Comparison of ENCODE assay signal across 10 mouse cellular contexts in the genomic region with DNA sequence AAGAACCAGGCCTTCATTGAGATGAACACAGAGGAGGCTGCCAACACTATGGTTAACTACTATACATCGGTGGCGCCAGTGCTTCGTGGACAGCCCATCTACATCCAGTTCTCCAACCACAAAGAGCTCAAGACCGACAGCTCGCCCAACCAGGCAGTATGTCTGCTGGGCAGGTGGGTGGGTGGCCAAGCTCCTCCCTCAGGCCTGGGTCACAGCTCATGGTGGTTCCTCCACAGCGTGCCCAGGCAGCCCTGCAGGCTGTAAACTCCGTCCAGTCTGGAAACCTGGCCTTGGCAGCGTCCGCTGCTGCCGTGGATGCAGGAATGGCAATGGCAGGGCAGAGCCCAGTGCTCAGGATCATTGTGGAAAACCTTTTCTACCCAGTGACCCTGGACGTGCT. TPM values are rescaled to one million over a fixed set of nuclear protein-coding genes. Genes with fewer than 3 reads are reported as not detected.
DNase-seq lines count a peak whose midpoint lies in the region; ATAC-seq and TF ChIP-seq lines count a peak whose summit lies in the region.
"Had no signal": no experiment of that assay in that cellular context is flagged by ENCODE, and none has a peak within 500 bp of the region (broad histone marks: within the 10 kb centered on the region; RNA-seq: fewer than 3 reads in every experiment).

No protein-coding gene starts in this region.

- TF ChIP-seq CTCF in kidney, postnatal 0 days (IDR thresholded peaks at IDR 0.05; ENCODE audit: low read depth) = no peak

- intact Hi-C loops in gastrocnemius, postnatal 36 days (cut with DNase I) = no loop called here

- DNase-seq in gastrocnemius, postnatal 25 days = peak; percentile 42
- DNase-seq in gastrocnemius, postnatal 36 days = no peak
- no peak for DNase-seq in kidney, postnatal 0 days (ENCODE audit: low spot score)
- no peak for DNase-seq in kidney, adult 8-10 months
- no peak for DNase-seq in right cerebral cortex, adult 2 months (ENCODE audit: low spot score in 2 of 2)

- no peak overlapping the region for H3K4me3 ChIP-seq in kidney, postnatal 0 days (replicated peaks; ENCODE audit: low read depth, low read length)
- H3K4me3 ChIP-seq in brown adipose tissue, adult 24 weeks (ENCODE audit: insufficient read depth, low read depth, low read length) = 0 out of 2 replicates have a peak overlapping the region, but pooled peaks have one; percentile 1
- H3K4me3 ChIP-seq in forebrain, embryonic 16.5 days (replicated peaks; ENCODE audit: low read length) = no peak overlapping the region

- peaks cover 39% of the 10 kb centered on the region for H3K4me1 ChIP-seq in kidney, postnatal 0 days (replicated peaks; ENCODE audit: insufficient read depth, low read length)
- peaks cover 14% of the 10 kb centered on the region for H3K4me1 ChIP-seq in brown adipose tissue, adult 24 weeks (ENCODE audit: control insufficient read depth, insufficient read depth, insufficient read length, low read length)
- H3K4me1 ChIP-seq in forebrain, embryonic 16.5 days (replicated peaks; ENCODE audit: control insufficient read depth, insufficient read depth, low read length) = peaks cover 38% of the 10 kb centered on the region

- no peak overlapping the region for H3K4me2 ChIP-seq in kidney, postnatal 0 days (ENCODE audit: low read length)
- H3K4me2 ChIP-seq in forebrain, embryonic 16.5 days (ENCODE audit: low read length) = no peak overlapping the region; the same call in 1 of the 2 replicates

- ATAC-seq in kidney, postnatal 0 days (replicated peaks; ENCODE audit: low FRiP score, low read depth) = no peak
- ATAC-seq in forebrain, embryonic 16.5 days = no peak
- ATAC-seq: activated CD4-positive, CD25-positive, alpha-beta regulatory T cell, adult 4 months had no signal

- WGBS in kidney, postnatal 0 days = 56% methylated on average over 11 of the region's 11 CpGs
- WGBS in forebrain, embryonic 16.5 days = 78% methylated on average over 11 of the region's 11 CpGs

- H3K27ac ChIP-seq in kidney, postnatal 0 days = peak overlapping the region; percentile 25; the same call in 1 of the 2 replicates
- H3K27ac ChIP-seq in brown adipose tissue, adult 24 weeks (replicated peaks; ENCODE audit: low read depth, low read length) = no peak overlapping the region
- H3K27ac ChIP-seq in forebrain, embryonic 16.5 days (ENCODE audit: low read length) = no peak overlapping the region
- H3K27ac ChIP-seq: liver, embryonic 14.5 days had no signal

- no peaks in the 10 kb centered on the region for H3K27me3 ChIP-seq in kidney, postnatal 0 days (ENCODE audit: insufficient read depth, low read length)
- no peaks in the 10 kb centered on the region for H3K27me3 ChIP-seq in forebrain, embryonic 16.5 days (replicated peaks; ENCODE audit: control insufficient read depth, insufficient read depth, low read length)

- no peaks in the 10 kb centered on the region for H3K9me3 ChIP-seq in kidney, postnatal 0 days (replicated peaks; ENCODE audit: low read length)
- H3K9me3 ChIP-seq in forebrain, embryonic 16.5 days (ENCODE audit: control insufficient read depth, low read length) = no peaks in the 10 kb centered on the region

- H3K36me3 ChIP-seq in kidney, postnatal 0 days (ENCODE audit: insufficient read depth, low read length) = peaks cover 48% of the 10 kb centered on the region
- H3K36me3 ChIP-seq in forebrain, embryonic 16.5 days (ENCODE audit: control insufficient read depth, insufficient read depth) = peaks cover 32% of the 10 kb centered on the region

- no peak overlapping the region for H3K9ac ChIP-seq in kidney, postnatal 0 days (ENCODE audit: low read depth, low read length)
- 0 out of 2 replicates have a peak overlapping the region, but pooled peaks have one; percentile 15 for H3K9ac ChIP-seq in forebrain, embryonic 16.5 days (replicated peaks; ENCODE audit: low read depth, low read length)
- H3K9ac ChIP-seq: liver, embryonic 14.5 days had no signal

RNA-seq across cellular contexts. Expression of gene Ptbp1, which starts 4.9 kb away (rescaled TPM):
- 10 to 100 TPM; 26.8 to 27.1 TPM for total RNA-seq in gastrocnemius, postnatal 25 days (2021)
- total RNA-seq in gastrocnemius, postnatal 36 days (2021) = 10 to 100 TPM; 17.2 to 17.4 TPM
- polyA plus RNA-seq in kidney, postnatal 0 days (2015; fragmentation: Nextera tagmentation; extraction: Ambion mirVana) = 220 and 238 TPM in 2 replicates
- 45.6 and 50.5 TPM in 2 replicates for polyA plus RNA-seq in brown adipose tissue, adult 24 weeks (2012; ENCODE audit: insufficient read depth, insufficient read length, missing spikeins)
- 98.3 and 107 TPM in 2 replicates for polyA plus RNA-seq in forebrain, embryonic 16.5 days (2015; fragmentation: Nextera tagmentation; extraction: Ambion mirVana)

RNA-seq across cellular contexts. Expression of gene Prtn3, which starts 15.2 kb away (rescaled TPM):
- total RNA-seq in gastrocnemius, postnatal 25 days (2021) = under 1 TPM in 1 of 2 experiments, not detected in 1; 0.35 TPM
- total RNA-seq in gastrocnemius, postnatal 36 days (2021) = not detected
- polyA plus RNA-seq in kidney, postnatal 0 days (2015; fragmentation: Nextera tagmentation; extraction: Ambion mirVana) = 6.5 and 7.9 TPM in 2 replicates
- polyA plus RNA-seq in brown adipose tissue, adult 24 weeks (2012; ENCODE audit: insufficient read depth, insufficient read length, missing spikeins) = 1.4 and 1.7 TPM in 2 replicates
- 12.4 and 15.3 TPM in 2 replicates for polyA plus RNA-seq in forebrain, embryonic 16.5 days (2015; fragmentation: Nextera tagmentation; extraction: Ambion mirVana)
- polyA plus RNA-seq: activated CD4-positive, CD25-positive, alpha-beta regulatory T cell, adult 4 months had no signal

RNA-seq across cellular contexts. Expression of gene Plppr3, which starts 15.3 kb away (rescaled TPM):
- total RNA-seq in gastrocnemius, postnatal 25 days (2021) = under 1 TPM; 0.13 to 0.27 TPM
- total RNA-seq in gastrocnemius, postnatal 36 days (2021) = not detected
- 37.0 and 41.5 TPM in 2 replicates for polyA plus RNA-seq in kidney, postnatal 0 days (2015; fragmentation: Nextera tagmentation; extraction: Ambion mirVana)
- polyA plus RNA-seq in brown adipose tissue, adult 24 weeks (2012; ENCODE audit: insufficient read depth, insufficient read length, missing spikeins) = 1.3 TPM in 1 of 2 replicates, not detected in the other
- polyA plus RNA-seq in forebrain, embryonic 16.5 days (2015; fragmentation: Nextera tagmentation; extraction: Ambion mirVana) = 415 and 495 TPM in 2 replicates

RNA-seq across cellular contexts. Expression of gene Elane, which starts 26.9 kb away (rescaled TPM):
- not detected for total RNA-seq in gastrocnemius, postnatal 25 days (2021)
- total RNA-seq in gastrocnemius, postnatal 36 days (2021) = not detected
- polyA plus RNA-seq in kidney, postnatal 0 days (2015; fragmentation: Nextera tagmentation; extraction: Ambion mirVana) = 0.14 TPM in 1 of 2 replicates, not detected in the other
- polyA plus RNA-seq in brown adipose tissue, adult 24 weeks (2012; ENCODE audit: insufficient read depth, insufficient read length, missing spikeins) = not detected in 2 replicates
- not detected in 2 replicates for polyA plus RNA-seq in forebrain, embryonic 16.5 days (2015; fragmentation: Nextera tagmentation; extraction: Ambion mirVana)
- total RNA-seq: left cerebral cortex, adult 18-20 months had no signal
- polyA plus RNA-seq: activated CD4-positive, CD25-positive, alpha-beta regulatory T cell, adult 4 months had no signal

RNA-seq across cellular contexts. Expression of gene Cfd, which starts 31.5 kb away (rescaled TPM):
- total RNA-seq in gastrocnemius, postnatal 25 days (2021) = 100 to 1,000 TPM in 1 of 2 experiments, 10 to 100 TPM in 1; 12.5 to 381 TPM
- 10 to 100 TPM; 47.6 to 86.0 TPM for total RNA-seq in gastrocnemius, postnatal 36 days (2021)
- polyA plus RNA-seq in kidney, postnatal 0 days (2015; fragmentation: Nextera tagmentation; extraction: Ambion mirVana) = 0.13 TPM in 1 of 2 replicates, not detected in the other
- polyA plus RNA-seq in brown adipose tissue, adult 24 weeks (2012; ENCODE audit: insufficient read depth, insufficient read length, missing spikeins) = 1,172 and 3,758 TPM in 2 replicates
- not detected in 2 replicates for polyA plus RNA-seq in forebrain, embryonic 16.5 days (2015; fragmentation: Nextera tagmentation; extraction: Ambion mirVana)
- total RNA-seq: left cerebral cortex, adult 18-20 months had no signal
- polyA plus RNA-seq: activated CD4-positive, CD25-positive, alpha-beta regulatory T cell, adult 4 months had no signal

Comparison
In these comparisons a context has a peak if more than half of its experiments do, and no peak if none do; other contexts are left out.
1. RNA of gene Plppr3, which starts 15.3 kb away (polyA plus RNA-seq): 415 to 495 TPM in forebrain, embryonic 16.5 days and 37.0 to 41.5 TPM in kidney, postnatal 0 days; 1.3 TPM in brown adipose tissue, adult 24 weeks; every median in the first group is over 10 times any median in the second.